Mouse (Mus musculus): ENCODE results near the gene Gm20388.

DNA sequence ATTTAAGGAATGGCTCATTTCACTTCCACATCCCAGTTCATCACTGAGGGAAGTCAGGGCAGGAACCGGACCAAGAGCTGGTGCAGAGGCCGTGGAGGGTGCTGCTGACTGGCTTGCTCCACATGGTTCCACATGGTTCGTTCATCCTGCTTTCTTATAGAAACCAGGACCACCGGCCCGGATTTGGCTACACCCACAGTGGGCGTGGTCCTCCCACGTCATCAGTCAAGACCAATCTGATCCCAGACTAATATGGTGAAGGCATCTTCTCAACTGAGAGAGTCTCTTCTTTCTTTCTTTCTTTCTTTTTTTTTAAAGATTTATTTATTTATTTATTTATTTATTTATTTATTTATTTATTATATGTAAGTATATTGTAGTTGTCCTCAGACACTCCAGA lies 2020.9 kb downstream of the Gm20388 start:
- TF ChIP-seq POLR2A (IDR thresholded peaks at IDR 0.05; ENCODE audit: insufficient read depth, low read depth, low read length) (no peak), CTCF (IDR thresholded peaks at IDR 0.05; ENCODE audit: insufficient read depth, low read depth, low read length) (no peak)

Data from olfactory bulb, adult 2 months (tissue).